Mouse (Mus musculus) monocyte, adult 5-6 weeks (primary cell): Measurements from ENCODE around the gene Ltb4r1. TPM values are rescaled to one million over a fixed set of nuclear protein-coding genes. Genes with fewer than 3 reads are reported as not detected.

Experiments
- ATAC-seq: fragments of 153-309, 156-312 bp; replicated peaks from 2 replicates; pipeline ENCODE4 v1.8.0; 2017; ENCODE audit warnings: mild to moderate bottlenecking; ENCODE audit not compliant: low TSS enrichment, insufficient number of reproducible peaks, severe bottlenecking, poor library complexity, low FRiP score
- total RNA-seq: library from RNA; stranded (forward); fragments of 200-1000, 200-491, 200-594 nt; gene quantifications from 3 replicates; pipeline ENCODE4 v1.2.3, GENCODE M21; 2017

Gene Ltb4r1
- 14.5 to 27.0 TPM (median 18.8 TPM) in 3 replicates for total RNA-seq

DNA sequence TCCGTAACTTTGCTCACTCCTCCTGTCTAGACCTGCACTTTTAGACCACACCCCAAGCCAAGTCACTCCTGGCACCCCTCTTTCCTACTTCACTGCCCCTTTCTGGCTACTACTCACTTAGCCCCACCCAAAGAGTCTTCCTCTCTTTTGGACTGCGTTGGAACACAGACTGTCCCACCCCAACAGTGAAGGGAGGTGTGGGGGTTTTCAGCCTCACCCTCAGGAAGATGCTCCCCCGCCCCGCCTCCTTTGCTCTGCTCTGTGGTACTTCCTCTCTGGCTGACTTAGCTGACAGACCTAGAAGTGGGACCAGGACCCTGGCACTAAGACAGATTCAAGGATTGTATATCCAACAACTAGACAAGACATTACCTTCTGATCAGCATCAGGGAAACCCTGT, at the start of gene Ltb4r1:
Ltb4r1 (plus strand) TSS at position 267 of the 400 bp plus-strand sequence.
- ATAC-seq = peak; percentile 27; the same call in 1 of the 2 replicates

GRCm38 (mm10) chr14:55716271-55716670, 49.5 kb upstream of the Ltb4r1 start:
- ATAC-seq = no peak

DNA sequence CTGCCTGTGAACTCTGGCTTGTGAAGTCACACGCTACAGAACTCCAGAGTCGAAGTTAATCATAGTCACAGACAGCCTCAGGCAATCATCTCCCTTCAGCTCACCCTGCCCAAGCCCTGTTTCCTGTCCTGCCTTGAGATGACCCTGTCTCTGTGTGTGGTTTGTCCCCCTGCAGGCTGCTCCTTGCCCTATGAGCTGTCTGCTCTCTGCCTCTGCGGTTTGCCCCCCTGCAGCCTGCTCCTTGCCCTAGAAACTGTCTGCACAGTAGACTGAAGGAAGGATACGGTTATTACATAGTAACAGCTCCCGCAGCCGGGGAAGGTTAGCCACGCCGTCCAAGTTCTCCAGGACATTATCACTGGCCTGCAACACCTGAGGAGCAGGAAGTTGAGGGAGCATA, 48.9 kb upstream of the Ltb4r1 start:
- ATAC-seq = no peak

DNA sequence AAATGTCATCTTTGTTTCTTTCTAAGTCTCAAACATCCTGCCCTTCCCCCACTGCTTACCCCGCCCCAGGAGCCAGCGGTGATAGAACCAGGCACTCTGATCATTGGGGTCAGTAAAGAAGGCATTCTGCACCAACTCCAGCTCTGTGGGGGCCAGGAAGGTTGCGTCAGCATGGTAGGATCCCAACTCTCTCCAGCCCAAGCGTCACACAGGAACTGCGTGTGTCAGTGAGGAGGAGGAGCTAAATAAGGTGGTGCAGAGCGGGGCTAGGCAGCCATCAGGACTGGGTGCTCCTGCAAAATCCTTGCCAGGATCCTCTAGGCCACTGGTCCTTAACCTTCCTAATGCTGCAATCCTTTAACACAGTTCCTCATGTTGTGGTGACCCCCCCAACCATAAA, 46.0 kb upstream of the Ltb4r1 start:
- no peak for ATAC-seq

DNA sequence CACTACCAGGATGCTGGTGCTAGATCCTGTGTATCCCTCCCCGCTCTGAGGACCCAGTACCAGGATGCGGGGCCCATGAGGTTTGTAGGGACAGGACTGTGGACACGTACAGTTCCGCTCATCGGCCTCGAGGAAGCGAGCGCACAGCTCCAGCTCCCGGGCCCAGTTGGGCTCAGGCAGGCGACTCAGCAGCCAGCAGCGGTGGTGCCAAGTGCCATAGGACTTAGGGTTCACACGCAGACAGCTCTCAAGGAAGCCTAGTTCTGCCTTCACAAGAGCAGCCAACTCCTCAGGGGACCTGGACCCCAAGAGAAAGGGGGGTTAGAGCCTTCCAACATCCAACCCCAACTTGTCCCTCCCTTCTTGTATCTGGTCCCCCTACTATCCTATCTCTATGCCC, 45.1 kb upstream of the Ltb4r1 start:
- ATAC-seq = no peak

GRCm38 (mm10) chr14:55721076-55721475, 44.7 kb upstream of the Ltb4r1 start:
- ATAC-seq = no peak

- peak; percentile 82 for ATAC-seq
Measured at GRCm38 (mm10) chr14:55721700-55722437, 43.9 kb upstream of the Ltb4r1 start, which contains the start of gene Rabggta. Rabggta (minus strand) TSS chr14:55722263.

- no peak for ATAC-seq
Measured at GRCm38 (mm10) chr14:55722438-55722945, 43.3 kb upstream of the Ltb4r1 start.

GRCm38 (mm10) chr14:55723433-55723832, 42.3 kb upstream of the Ltb4r1 start:
- no peak for ATAC-seq

- peak; percentile 82 for ATAC-seq
Measured at GRCm38 (mm10) chr14:55724411-55724871, 41.3 kb upstream of the Ltb4r1 start.

DNA sequence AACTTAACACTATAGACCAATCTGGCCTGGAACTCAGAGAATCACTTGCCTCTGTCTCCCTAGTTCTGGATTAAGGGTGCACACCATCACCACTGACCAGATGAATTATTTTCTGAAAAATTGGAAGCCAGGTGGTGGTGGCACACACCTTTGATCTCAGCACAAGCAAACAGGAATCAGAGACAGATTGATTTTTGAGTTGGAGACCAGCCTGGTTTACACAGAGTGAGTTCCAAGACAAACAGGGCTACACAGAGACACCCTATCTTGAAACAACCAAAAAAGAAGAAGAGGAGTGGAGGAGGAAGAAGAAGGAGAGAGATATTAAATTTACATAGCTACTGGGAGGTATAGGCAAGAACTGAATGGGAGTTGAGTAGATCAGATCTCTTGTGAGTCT, 39.5 kb upstream of the Ltb4r1 start:
- ATAC-seq = no peak

- ATAC-seq = no peak
Measured at GRCm38 (mm10) chr14:55727889-55728685, 37.7 kb upstream of the Ltb4r1 start.

GRCm38 (mm10) chr14:55730116-55730515, 35.6 kb upstream of the Ltb4r1 start:
- no peak for ATAC-seq

DNA sequence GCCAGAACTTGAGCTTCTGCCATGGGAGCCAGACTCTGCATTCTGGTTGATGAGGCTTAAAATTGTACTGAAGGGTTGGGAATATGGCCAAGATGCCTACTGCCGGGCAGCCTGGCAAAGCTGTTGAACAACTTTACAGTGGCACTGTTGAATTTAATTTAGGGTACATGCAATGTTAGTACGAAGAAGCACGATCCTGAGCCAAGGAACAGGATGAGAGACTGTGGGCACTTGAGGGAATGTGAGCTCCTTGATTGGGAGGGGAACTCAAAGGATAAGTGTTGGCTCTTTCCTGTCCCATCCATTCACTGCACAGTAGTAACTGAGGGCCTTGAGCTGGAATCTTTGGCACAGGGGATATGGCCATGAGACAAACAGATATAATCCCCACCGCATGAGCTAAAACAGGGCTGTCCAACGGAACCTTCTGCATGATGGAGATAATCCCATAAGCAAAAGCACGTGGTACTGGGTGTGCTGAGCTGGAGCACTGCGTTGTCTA, 35.2 kb upstream of the Ltb4r1 start:
- ATAC-seq = no peak

GRCm38 (mm10) chr14:55733889-55734288, 31.9 kb upstream of the Ltb4r1 start:
- ATAC-seq = no peak

GRCm38 (mm10) chr14:55734869-55735268, 30.9 kb upstream of the Ltb4r1 start:
- ATAC-seq = no peak

DNA sequence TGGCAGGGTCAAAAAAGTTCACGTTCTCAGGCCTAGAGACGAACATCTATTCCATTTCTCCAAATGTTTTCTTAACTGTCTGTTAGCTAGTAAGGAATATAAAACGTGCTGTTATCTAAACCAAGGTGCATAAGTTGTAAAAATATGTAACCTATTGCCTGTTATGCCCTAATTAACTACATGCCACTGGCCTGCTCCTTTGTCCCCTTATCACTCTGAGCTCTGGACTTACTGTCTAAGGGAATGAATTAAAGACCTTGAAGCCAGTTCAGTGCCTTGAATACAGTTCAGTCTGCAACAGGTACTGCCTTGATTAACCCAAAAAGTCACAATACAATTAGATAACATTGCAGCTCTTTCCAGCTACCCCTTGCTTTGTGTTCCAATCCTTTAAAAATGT, 30.4 kb upstream of the Ltb4r1 start:
- ATAC-seq = no peak

DNA sequence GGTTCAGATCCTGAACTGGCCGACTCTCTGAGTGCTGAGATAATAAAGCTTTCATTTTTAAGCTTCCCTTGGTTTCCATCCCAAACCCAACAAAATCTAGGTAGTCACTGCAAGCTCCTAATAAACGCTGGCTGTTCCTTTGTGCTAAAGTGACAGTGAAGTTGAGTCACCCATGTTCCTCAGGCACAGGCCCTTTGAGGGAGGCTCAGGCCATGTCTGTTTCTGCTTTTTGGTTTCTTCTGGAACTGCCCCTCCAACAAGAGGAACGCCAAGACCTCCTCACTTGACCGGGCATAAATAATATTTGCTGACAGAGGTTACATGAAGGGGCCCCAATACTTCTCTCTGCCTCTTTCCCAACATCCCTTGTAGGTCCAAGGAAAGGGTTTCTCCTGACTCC, 30.0 kb upstream of the Ltb4r1 start:
- peak; percentile 48; the same call in 1 of the 2 replicates for ATAC-seq

- ATAC-seq = no peak
Measured at GRCm38 (mm10) chr14:55737086-55737687, 28.6 kb upstream of the Ltb4r1 start.
